Mouse (Mus musculus) layer of hippocampus, postnatal 36 days (tissue): ENCODE results near the gene Ugt2b1. TPM values are rescaled to one million over a fixed set of nuclear protein-coding genes. Genes with fewer than 3 reads are reported as not detected.
"Not testable (repeated sequence)": the region's sequence is repeated elsewhere in the genome, so short reads cannot be mapped to it uniquely, and the experiment has no call there.

Experiments used
- DNase-seq, 2 experiments: peaks; one replicate each; pipeline ENCODE4 v3.0.0; 2022
- total RNA-seq, 2 experiments: library from RNA; stranded (reverse); gene quantifications; 2 replicates each; pipeline ENCODE4 v1.2.3; 2021

The Ugt2b1 gene
- total RNA-seq: not detected

DNA sequence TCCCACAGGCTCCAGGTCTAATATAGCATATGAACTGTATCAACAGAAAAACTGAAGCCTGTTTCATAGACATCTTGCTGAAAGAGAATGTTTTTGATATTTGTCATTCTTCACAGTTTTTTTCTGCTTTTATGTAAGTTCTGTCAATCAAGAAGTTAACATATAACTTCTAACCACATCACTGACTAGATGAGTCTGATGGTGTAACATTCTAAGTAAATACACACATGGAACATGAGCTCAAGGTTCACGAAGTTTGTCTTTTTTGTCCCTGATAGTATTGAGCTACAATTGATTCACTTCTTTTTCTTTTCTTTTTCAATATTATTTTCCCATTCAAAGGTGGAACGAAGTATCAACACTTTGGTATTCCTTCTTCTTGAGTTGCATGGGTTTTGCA lies at the start of gene Ugt2b1:
Gene Ugt2b1 (minus strand): TSS at position 105 of the 400 bp plus-strand sequence.
- no peak for DNase-seq

DNA sequence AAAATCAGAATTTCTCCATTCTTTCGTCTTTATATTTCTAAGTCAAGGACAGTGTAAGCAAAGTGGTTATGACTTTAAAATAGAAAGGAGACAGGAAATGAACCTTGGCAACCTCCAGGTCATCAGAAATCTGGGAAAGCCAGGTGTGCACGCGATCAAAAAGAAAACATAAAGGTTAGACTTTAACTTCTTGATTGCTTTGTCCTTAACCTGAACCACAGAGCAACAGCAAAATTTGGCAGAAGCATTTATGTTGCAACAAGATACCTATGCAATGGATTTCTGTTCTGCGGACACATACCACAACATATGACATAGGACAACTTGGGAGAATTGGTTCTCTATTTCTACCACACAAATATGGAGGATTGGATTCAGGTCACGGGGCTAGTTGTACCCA lies 40.9 kb upstream of the Ugt2b1 start:
- DNase-seq: not testable (repeated sequence)

DNA sequence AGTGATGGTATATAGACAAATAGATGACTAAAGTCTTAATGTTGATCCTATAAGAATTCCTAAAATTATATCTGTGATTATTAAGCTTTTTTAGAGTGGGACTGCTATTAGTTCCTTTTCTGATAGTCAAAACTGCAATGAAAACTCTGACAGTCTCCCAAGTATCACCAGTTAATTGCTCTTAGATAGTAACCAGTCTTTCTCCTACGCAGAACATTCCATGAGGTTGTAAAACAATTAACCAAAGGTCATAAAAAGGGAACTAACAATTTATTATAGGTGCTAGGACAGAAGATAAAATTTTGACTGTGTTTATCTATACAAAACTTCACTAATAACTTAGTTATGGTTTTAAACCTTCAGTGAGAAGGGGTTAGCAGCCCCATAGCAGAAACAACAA lies 36.5 kb upstream of the Ugt2b1 start:
- DNase-seq: not testable (repeated sequence)

DNA sequence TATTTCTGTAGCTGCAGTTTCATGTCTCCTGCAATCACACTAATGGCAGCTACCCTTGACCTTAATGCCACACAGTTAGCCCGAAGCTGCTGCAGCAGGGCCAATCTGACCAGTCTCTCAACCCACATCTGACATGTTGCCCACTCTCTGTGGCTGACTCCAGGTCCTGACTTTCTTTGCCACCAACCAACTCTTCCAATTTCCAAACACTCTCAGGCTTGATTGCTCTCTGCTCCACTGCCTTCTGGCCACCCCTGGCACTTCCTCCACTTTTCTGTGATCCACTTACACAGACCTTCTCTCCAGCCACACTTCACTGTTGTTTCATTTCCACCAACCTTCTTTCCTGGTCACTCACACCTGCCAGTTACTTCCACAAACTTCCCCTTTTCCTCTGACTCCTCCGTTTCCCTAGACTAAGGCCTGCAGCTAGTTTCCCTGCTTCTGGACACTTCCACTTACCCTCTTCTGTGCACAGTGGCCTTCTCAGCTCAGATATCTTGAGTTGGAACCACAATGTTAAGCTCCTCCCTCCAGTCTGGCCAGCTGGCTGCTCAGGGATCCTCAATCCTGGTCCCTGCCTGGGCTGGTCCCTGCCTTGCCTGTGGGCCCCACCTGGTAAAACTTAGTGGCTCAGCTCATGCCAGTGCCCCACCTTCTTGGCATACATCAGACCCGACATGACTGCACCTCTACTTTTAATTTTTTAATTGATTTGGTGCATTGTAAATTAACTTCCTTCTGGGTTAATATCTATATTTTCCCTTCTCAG lies 35.4 kb upstream of the Ugt2b1 start:
- no peak for DNase-seq

DNA sequence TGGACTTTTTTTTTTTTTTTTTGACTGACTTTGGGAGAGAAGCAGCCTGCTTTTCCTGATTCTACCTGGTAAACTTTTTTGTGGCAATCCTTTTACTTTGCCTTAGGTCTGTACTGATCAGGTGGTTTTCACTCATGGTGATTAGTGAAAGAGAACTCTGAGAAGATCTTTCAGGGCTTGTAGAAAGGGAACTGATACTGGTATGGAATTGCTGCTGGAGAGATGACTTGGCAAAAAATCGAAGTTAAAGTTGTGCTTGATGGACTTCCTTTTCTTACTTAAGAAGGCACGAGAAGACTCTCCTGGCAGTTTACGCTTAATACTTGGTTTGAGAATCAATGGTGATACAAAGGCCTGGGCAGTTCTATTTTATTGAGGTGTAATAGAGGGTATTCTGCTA lies 34.2 kb upstream of the Ugt2b1 start:
- no peak for DNase-seq

DNA sequence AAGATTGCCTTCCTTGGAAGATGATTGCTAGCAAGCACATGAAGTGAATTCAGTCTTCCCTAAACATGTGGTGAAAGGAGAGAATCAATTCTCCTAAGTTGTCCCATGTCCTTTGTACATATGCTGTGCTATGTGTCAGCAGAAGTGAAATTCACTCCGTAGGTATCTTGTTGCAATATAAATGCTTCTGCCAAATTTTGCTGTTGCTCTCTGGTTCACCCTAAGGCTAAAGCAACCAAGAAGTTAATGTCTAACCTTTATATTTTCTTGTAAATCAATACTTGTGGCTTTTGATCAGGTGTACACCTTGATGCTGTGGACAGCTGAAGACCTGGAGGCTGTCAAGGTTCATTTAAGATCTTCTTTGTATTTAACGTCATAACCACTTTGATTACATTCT lies 15.8 kb upstream of the Ugt2b1 start:
- no peak for DNase-seq

DNA sequence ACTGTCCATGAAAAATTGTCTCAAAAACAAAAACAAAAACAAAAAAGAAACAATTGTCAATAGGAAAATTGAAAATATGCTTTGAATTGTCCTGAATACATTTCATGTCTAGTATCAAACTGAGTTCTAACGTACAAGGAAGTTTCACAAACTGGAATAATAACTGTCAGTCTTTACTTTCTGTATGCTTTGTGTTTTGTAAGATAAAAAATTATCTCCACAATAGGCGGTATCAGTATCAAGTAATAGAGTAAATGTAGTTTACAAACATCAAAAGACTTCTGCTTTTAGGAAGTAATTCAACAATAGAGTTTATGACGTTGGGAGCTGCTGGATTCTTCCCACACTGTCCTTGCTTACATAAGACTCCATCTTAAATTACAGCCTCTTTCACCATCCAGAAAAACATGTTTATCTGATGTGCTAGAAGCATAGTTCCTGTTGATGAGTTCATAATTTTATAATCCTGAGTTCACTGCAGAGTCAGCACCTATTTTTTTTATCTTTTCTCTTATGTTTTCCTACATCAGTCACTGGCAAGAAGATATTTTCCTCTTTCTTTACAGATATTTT lies 5.6 kb downstream of the Ugt2b1 start:
- no peak for DNase-seq

DNA sequence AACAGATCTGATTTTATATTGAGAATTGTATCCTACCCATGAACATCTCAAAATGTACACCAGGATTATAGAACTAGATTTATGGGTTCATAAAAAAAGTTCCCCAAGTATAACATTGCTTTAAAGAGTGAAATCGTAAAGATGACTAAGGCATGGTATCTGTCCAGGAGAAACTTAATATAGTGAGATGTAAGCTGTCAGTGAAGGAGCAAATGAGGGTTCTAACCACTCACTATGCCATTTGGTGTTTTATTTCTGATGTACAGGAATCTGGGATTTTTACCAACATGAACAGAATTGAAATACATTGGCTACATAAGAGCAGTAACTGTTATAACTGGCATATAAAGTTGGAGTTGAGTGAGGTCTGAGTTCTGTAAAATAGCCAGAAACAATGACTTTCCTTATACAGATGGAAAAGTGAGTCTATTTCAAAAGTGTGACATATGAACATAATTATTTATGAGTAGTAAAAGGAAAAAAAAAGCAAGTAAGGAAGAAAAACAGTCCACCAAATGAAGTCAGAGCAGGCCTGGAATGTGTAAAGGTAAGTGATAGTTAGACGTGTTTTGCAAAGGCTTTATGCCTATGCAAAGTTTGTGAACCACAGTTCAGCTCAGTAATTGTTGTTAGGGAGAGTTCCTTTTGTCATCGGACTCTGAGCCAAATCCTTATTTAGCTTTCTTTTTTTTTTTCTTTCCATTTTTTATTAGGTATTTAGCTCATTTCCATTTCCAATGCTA lies 14.8 kb downstream of the Ugt2b1 start:
- DNase-seq: no peak

DNA sequence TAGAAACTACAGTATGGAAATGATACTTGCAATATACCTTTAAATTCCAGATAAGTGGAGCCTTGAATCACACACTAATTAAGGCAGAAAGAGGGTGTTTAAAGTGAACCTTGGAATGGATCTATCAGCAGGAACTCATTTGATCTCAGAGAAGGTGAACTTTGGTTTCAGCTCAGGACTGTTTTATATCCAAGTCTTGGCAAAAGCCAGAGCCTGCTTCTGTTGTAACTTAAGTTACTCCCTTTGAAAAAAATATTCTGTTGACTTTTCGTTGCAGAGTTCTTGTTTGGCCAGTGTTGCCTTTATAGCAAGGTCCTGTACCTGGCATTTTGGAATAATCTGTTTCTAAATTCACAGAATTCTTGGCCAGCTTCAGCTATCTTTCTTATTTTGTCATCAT lies 15.6 kb downstream of the Ugt2b1 start:
- DNase-seq: no peak

DNA sequence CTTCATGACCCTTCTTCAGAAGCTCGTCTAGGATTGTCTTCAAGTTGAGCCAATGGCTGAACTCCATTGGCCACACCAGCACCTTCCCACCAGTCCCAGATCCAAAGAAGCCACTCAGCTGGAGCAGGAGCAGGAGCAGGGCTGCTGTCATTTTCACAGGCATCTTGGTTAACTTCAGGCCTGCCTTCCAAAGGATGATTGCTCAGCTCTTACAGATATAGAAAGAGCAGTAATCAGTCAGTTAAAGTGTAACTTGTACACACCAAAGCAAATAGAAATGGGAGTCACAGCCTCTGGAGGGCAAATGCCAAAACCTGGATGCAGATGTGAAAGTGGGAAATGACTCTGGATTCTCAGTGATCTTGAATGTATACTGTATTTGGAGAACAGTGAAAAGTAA lies 19.6 kb downstream of the Ugt2b1 start, which contains the start of gene Ugt2b34:
Gene Ugt2b34 (minus strand): TSS at position 180 of the 400 bp plus-strand sequence.
- no peak for DNase-seq

DNA sequence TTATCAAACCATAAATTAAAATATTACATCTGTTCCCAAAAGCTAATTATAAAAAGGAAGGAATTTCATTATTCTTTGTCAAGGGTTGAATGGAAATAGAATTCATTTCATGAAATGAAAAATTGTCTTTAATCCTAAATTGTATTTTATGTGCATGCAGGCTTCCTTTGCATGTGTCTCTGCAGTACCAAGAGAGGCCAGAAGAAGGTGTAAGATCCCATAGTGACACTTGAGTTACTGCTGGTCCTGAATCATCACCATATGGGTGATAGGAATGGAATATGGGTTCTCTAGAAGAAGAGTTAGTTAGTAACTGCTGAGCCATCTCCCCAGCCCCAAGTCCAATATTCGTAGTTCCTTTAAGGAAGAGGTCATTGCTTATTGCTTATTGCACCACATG lies 36.4 kb downstream of the Ugt2b1 start:
- no peak for DNase-seq

DNA sequence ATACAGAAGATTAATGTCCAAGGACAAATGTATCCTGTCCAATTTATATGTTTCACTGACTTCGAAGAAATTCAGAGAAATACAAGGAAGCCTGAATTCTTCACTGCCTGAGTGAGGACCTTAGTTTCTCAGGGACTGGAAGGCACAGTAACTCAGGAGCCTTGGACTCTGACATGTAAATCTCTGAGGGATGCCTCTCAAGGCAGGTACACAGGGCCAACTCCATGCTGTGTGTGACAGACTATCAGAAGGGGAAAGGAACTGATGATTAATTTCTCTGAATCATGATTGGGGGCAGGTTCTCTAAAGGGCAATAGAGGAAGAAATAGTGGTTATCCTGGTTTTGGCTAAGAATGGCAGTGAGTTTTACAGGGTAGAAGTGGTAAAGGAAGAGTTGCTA lies 37.9 kb downstream of the Ugt2b1 start:
- DNase-seq: no peak

DNA sequence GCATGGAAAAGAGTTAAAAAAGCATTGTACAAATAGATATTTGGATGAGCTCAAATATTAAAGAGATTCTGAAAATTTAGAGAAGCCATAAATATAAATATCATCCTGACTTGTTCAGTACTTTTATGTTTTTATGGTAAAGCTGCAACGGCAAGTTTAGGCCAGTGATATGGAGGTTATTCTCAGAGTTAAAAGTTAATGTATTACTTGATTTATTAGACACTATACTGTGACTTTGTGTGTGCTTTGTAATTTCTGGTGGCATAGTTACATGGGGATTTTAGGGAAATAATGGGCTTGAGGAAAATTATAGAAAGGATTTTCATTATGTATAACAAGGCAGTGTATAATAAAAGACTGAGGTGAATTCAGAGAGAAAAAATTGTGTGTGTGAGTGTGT lies 39.2 kb downstream of the Ugt2b1 start:
- DNase-seq: no peak

DNA sequence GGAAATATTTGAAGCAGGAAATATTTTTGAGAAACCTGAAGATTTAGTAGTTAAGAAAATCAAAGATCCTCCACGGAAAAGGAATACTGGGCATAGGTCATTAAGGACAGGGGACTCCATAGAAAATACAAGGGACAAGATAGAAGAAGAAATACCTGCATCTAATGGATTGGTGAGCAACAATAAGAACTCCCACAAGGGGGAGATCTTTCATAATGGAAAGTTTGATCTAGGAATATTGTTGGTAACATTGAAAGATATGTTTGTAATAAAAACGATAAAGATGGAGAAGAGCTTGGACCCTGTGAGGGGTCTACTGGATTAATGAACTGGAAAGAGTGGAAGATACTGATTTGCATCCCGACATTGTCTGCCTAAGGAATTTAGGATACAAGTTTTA lies 39.7 kb downstream of the Ugt2b1 start:
- no peak for DNase-seq

DNA sequence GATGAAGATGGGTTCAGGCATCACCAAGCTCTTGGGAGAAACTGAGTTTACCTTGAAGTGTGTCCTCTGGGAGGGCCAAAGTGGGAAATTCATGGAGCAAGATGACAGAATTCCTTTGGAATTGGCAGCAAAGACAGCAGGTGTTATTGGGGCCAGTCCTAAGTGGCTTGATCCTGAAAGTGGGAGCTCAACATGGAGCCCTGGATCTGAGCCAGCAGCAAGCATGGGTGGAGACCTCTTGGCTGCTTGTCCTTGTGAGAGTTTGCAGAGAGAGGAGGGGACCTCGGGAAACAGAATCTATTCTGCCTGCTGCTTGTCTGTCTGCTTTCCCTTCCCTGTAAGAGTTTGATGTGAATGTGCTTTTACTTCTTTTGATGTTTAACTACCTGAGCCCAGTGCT lies 54.5 kb downstream of the Ugt2b1 start:
- no peak for DNase-seq

Other genes with a start within 250 kb of the Ugt2b1 start
- not detected for gene Tmprss11e, start 180.7 kb downstream of the Ugt2b1 start, total RNA-seq
- gene Ythdc1, start 122.3 kb downstream of the Ugt2b1 start, total RNA-seq: 10 to 100 TPM; 67.3 to 68.1 TPM
- not detected for gene Ugt2b34, start 19.6 kb downstream of the Ugt2b1 start, total RNA-seq
- not detected for gene Ugt2b35, start 74.3 kb upstream of the Ugt2b1 start, total RNA-seq
- not detected for gene Ugt2b36, start 166.0 kb upstream of the Ugt2b1 start, total RNA-seq
- not detected for gene Ugt2b5, start 213.8 kb upstream of the Ugt2b1 start, total RNA-seq